Mouse (Mus musculus) kidney, postnatal 14 days (tissue): ENCODE measurements at regions not wholly inside any gene's neighbourhood (a gene's known extent, or its start where the extent isn't known, plus 50 kb on each side); places are given as distances from the start of the nearest gene placed in this dataset.

Experiments used
- DNase-seq: peaks from one replicate; pipeline ENCODE4 v3.0.0; 2022; ENCODE audit warnings: mixed read lengths

GRCm38 (mm10) chr14:48005092-48005928 is 115.3 kb upstream of the Peli2 start:
- DNase-seq = peak; percentile 15

GRCm38 (mm10) chr14:48005929-48006309 is 114.7 kb upstream of the Peli2 start:
- DNase-seq = peak; percentile 33

GRCm38 (mm10) chr14:48012361-48013215 is 108.0 kb upstream of the Peli2 start:
- peak; percentile 23 for DNase-seq

GRCm38 (mm10) chr14:48013431-48013830 is 107.2 kb upstream of the Peli2 start:
- no peak for DNase-seq

- DNase-seq = no peak
Measured at GRCm38 (mm10) chr14:48014776-48015175, 105.8 kb upstream of the Peli2 start.

GRCm38 (mm10) chr14:48017971-48018370 is 102.7 kb upstream of the Peli2 start:
- no peak for DNase-seq

GRCm38 (mm10) chr14:48019331-48019730 is 101.3 kb upstream of the Peli2 start:
- no peak for DNase-seq

- no peak for DNase-seq
Measured at GRCm38 (mm10) chr14:48022271-48022670, 98.4 kb upstream of the Peli2 start.

- no peak for DNase-seq
Measured at GRCm38 (mm10) chr14:48024051-48024693, 96.5 kb upstream of the Peli2 start.

GRCm38 (mm10) chr14:48039286-48039790 is 81.3 kb upstream of the Peli2 start:
- no peak for DNase-seq

GRCm38 (mm10) chr14:48046094-48046493 is 74.5 kb upstream of the Peli2 start:
- peak; percentile 12 for DNase-seq

- no peak for DNase-seq
Measured at GRCm38 (mm10) chr14:48046831-48047230, 73.8 kb upstream of the Peli2 start.

- DNase-seq = peak; percentile 42
Measured at GRCm38 (mm10) chr14:48049698-48050459, 70.7 kb upstream of the Peli2 start.

GRCm38 (mm10) chr14:48050460-48050760 is 70.2 kb upstream of the Peli2 start:
- no peak for DNase-seq

- no peak for DNase-seq
Measured at GRCm38 (mm10) chr14:48051971-48052370, 68.7 kb upstream of the Peli2 start.

GRCm38 (mm10) chr14:48052405-48052804 is 68.2 kb upstream of the Peli2 start:
- DNase-seq = no peak

GRCm38 (mm10) chr14:48053151-48053550 is 67.5 kb upstream of the Peli2 start:
- no peak for DNase-seq

- no peak for DNase-seq
Measured at GRCm38 (mm10) chr14:48054719-48055118, 65.9 kb upstream of the Peli2 start.

GRCm38 (mm10) chr14:48055861-48056260 is 64.8 kb upstream of the Peli2 start:
- no peak for DNase-seq

- DNase-seq = no peak
Measured at GRCm38 (mm10) chr14:48058234-48058868, 62.3 kb upstream of the Peli2 start.

- no peak for DNase-seq
Measured at GRCm38 (mm10) chr14:48059664-48060455, 60.8 kb upstream of the Peli2 start.
